Mouse (Mus musculus) small intestine, adult 2 months (tissue): ENCODE results near the gene Wdr25. TPM values are rescaled to one million over a fixed set of nuclear protein-coding genes. Genes with fewer than 3 reads are reported as not detected.

Source experiments
- H3K27ac ChIP-seq: fragments of 200-500 bp; 2 replicates; pipeline ENCODE4 v1.5.1; 2012; ENCODE audit warnings: low read depth, low read length, control low read depth, inconsistent platforms; ENCODE audit not compliant: insufficient read depth
- H3K27me3 ChIP-seq: fragments of 200-500 bp; 2 replicates; pipeline ENCODE4 v1.6.1; 2012; ENCODE audit warnings: mild to moderate bottlenecking, moderate library complexity, low read length, inconsistent platforms; ENCODE audit not compliant: control insufficient read depth, insufficient read depth
- H3K36me3 ChIP-seq: fragments of 200-500 bp; 2 replicates; pipeline ENCODE4 v1.6.1; 2012; ENCODE audit warnings: mild to moderate bottlenecking, low read length, control low read depth, inconsistent platforms; ENCODE audit not compliant: control insufficient read depth, insufficient read depth
- H3K4me1 ChIP-seq: fragments of 200-500 bp; 2 replicates; pipeline ENCODE4 v1.6.1; 2012; ENCODE audit warnings: low read length, inconsistent platforms, mixed read lengths; ENCODE audit not compliant: control insufficient read depth, insufficient read depth, insufficient read length
- H3K4me3 ChIP-seq: fragments of 200-500 bp; 2 replicates; pipeline ENCODE4 v1.5.1; 2012; ENCODE audit warnings: low read depth, mild to moderate bottlenecking, control low read depth, inconsistent platforms, low read length, moderate library complexity
- CTCF ChIP-seq: fragments of 200-500 bp; IDR thresholded peaks from 2 replicates; pipeline ENCODE4 v1.5.1; 2012; ENCODE audit warnings: low read depth, mild to moderate bottlenecking, control low read depth, inconsistent platforms, low read length, moderate library complexity, mixed read lengths; ENCODE audit not compliant: insufficient replicate concordance, insufficient read length; ENCODE audit errors: extremely low read depth
- POLR2A ChIP-seq: fragments of 200-500 bp; IDR thresholded peaks from 2 replicates; pipeline ENCODE4 v1.6.1; 2012; ENCODE audit warnings: low read depth, mild to moderate bottlenecking, control low read depth, inconsistent platforms, low read length, moderate library complexity
- WGBS: fragments of 180-500 bp; shearing (Covaris S2); methylation state at CpG from one replicate; pipeline ENCODE4 v1.1.7; 2018; 5-methylcytosine and 5-hydroxymethylcytosine counted together
- polyA plus RNA-seq: library from polyadenylated mRNA; depleted of rRNA; stranded (reverse); fragments of >200 nt; gene quantifications from 2 replicates; pipeline ENCODE4 v1.2.3, GENCODE M21; 2012

Gene Wdr25
- polyA plus RNA-seq, 1 experiment: 8.8 TPM

GRCm38 (mm10) chr12:108905620-108906302 is 12.3 kb downstream of the Wdr25 start:
- H3K4me1 ChIP-seq: no peaks in the 10 kb centered on the region
- no peak for TF ChIP-seq CTCF
- TF ChIP-seq POLR2A: no peak
- H3K27ac ChIP-seq: no peak overlapping the region
- H3K27me3 ChIP-seq: no peaks in the 10 kb centered on the region
- WGBS: 83% methylated on average over 14 of the region's 14 CpGs
- H3K36me3 ChIP-seq: no peaks in the 10 kb centered on the region
- no peak overlapping the region for H3K4me3 ChIP-seq

- 88% methylated on average over 12 of the region's 12 CpGs for WGBS
- H3K27ac ChIP-seq: no peak overlapping the region
- H3K27me3 ChIP-seq: no peaks in the 10 kb centered on the region
- TF ChIP-seq POLR2A (no peak), CTCF (no peak)
- peaks cover 3% of the 10 kb centered on the region; the same call in 1 of the 2 replicates for H3K4me1 ChIP-seq
- H3K4me3 ChIP-seq: no peak overlapping the region
- no peaks in the 10 kb centered on the region for H3K36me3 ChIP-seq
Observed at GRCm38 (mm10) chr12:108906398-108906797, 13.0 kb downstream of the Wdr25 start.

- 90% methylated on average over 8 of the region's 8 CpGs for WGBS
- Histone ChIP-seq H3K4me1 (peaks cover 3% of the 10 kb centered on the region; the same call in 1 of the 2 replicates), H3K27ac (no peak overlapping the region), H3K4me3 (no peak overlapping the region), H3K36me3 (no peaks in the 10 kb centered on the region), H3K27me3 (no peaks in the 10 kb centered on the region)
- no peak for TF ChIP-seq CTCF
- TF ChIP-seq POLR2A: no peak
Observed at GRCm38 (mm10) chr12:108909846-108910433, 16.5 kb downstream of the Wdr25 start.

GRCm38 (mm10) chr12:108912442-108912841 is 19.0 kb downstream of the Wdr25 start:
- TF ChIP-seq CTCF (no peak), POLR2A (no peak)
- H3K27me3 ChIP-seq: no peaks in the 10 kb centered on the region
- peaks cover 3% of the 10 kb centered on the region; the same call in 1 of the 2 replicates for H3K4me1 ChIP-seq
- H3K36me3 ChIP-seq: no peaks in the 10 kb centered on the region
- H3K4me3 ChIP-seq: no peak overlapping the region
- 97% methylated on average over 2 of the region's 2 CpGs for WGBS
- H3K27ac ChIP-seq: no peak overlapping the region

- WGBS: 69% methylated on average over 3 of the region's 3 CpGs
- no peak overlapping the region for H3K4me3 ChIP-seq
- no peaks in the 10 kb centered on the region for H3K27me3 ChIP-seq
- TF ChIP-seq POLR2A: no peak
- TF ChIP-seq CTCF: no peak
- no peaks in the 10 kb centered on the region for H3K36me3 ChIP-seq
- peaks cover 3% of the 10 kb centered on the region; the same call in 1 of the 2 replicates for H3K4me1 ChIP-seq
- no peak overlapping the region for H3K27ac ChIP-seq
Observed at GRCm38 (mm10) chr12:108914198-108914597, 20.8 kb downstream of the Wdr25 start.

GRCm38 (mm10) chr12:108914709-108915340 is 21.4 kb downstream of the Wdr25 start:
- WGBS: 33% methylated on average over 12 of the region's 12 CpGs
- no peak overlapping the region for H3K27ac ChIP-seq
- no peaks in the 10 kb centered on the region for H3K36me3 ChIP-seq
- H3K27me3 ChIP-seq: no peaks in the 10 kb centered on the region
- no peak overlapping the region for H3K4me3 ChIP-seq
- peaks cover 3% of the 10 kb centered on the region; the same call in 1 of the 2 replicates for H3K4me1 ChIP-seq
- TF ChIP-seq CTCF (no peak), POLR2A (no peak)

- Histone ChIP-seq H3K36me3 (no peaks in the 10 kb centered on the region), H3K4me3 (no peak overlapping the region), H3K27ac (no peak overlapping the region), H3K4me1 (peaks cover 3% of the 10 kb centered on the region; the same call in 1 of the 2 replicates), H3K27me3 (no peaks in the 10 kb centered on the region)
- TF ChIP-seq POLR2A: no peak
- no peak for TF ChIP-seq CTCF
- 80% methylated on average over 6 of the region's 6 CpGs for WGBS
Observed at GRCm38 (mm10) chr12:108915893-108916292, 22.5 kb downstream of the Wdr25 start.
